In the genomic region with DNA sequence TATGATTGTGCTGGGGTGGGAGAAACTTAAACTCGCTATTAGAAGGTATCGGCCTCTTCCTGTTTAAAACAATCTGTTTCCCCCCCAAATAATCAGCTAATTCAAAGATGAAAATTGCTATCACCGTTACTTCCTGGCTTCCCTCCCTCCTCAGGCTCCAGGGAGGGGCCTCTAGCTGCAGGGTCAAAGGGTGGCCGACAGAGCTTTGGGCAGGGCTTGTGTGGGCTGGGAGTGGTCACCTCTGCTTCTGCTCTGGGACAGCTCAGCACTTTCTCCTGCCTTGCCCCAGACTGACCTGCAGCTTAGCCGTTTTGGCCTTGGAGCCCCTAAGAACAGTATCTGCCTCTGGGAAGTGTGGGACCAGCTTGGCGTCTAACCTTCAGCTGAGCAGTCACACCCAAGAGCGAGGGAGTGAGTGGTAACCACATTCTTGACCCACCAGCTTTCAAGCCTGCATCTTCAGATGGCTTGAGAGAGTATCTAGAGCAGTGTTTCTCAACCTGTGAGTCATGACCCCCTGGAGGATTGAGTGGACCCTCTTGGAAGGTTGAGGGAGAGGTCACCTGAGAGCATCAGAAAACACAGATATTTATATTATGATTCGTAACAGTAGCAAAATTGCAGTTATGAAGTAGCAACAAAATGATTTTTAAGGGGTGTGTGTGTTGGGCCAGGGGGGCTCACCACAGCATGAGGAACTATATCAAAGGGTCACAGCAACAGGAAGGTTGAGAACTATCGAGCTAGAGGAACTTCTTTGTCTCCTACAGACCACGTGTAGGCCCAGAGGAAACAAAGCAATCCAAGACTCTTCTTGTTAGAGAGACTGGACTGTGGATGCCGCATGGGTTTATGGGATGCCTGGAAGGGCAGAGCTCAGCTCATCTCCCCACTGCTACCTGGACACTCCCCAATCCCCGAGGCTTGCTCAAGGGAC, we compare ENCODE assay signal across 9 mouse cellular contexts. TPM values are rescaled to one million over a fixed set of nuclear protein-coding genes. Genes with fewer than 3 reads are reported as not detected.
DNase-seq lines count a peak whose midpoint lies in the region; ATAC-seq lines count a peak whose summit lies in the region.
"Had no signal": no experiment of that assay in that cellular context is flagged by ENCODE, and none has a peak within 500 bp of the region (broad histone marks: within the 10 kb centered on the region; RNA-seq: fewer than 3 reads in every experiment).

No protein-coding gene starts in this region.

- no peak for ATAC-seq in embryonic facial prominence, embryonic 15.5 days (ENCODE audit: insufficient number of reproducible peaks, low FRiP score, low TSS enrichment, low read depth)
- peak; percentile 61 for ATAC-seq in megakaryocyte progenitor cell, adult 5-6 weeks (replicated peaks; ENCODE audit: poor library complexity)

- 0 out of 2 replicates have a peak overlapping the region, but pooled peaks have one; percentile 39 for H3K27ac ChIP-seq in embryonic facial prominence, embryonic 15.5 days (replicated peaks)
- H3K27ac ChIP-seq: neural tube, embryonic 12.5 days had no signal

- no peaks in the 10 kb centered on the region for H3K27me3 ChIP-seq in embryonic facial prominence, embryonic 15.5 days
- H3K27me3 ChIP-seq: neural tube, embryonic 12.5 days had no signal

- WGBS in embryonic facial prominence, embryonic 15.5 days = 52% methylated on average over 12 of the region's 12 CpGs

- peak; percentile 11 for DNase-seq in gastrocnemius, adult 18-20 months (ENCODE audit: low spot score)
- no peak for DNase-seq in gastrocnemius, postnatal 36 days
- DNase-seq in kidney, postnatal 14 days = peak; percentile 69
- no peak for DNase-seq in layer of hippocampus, adult 8-10 months (ENCODE audit: low spot score in 2 of 2)
- no peak for DNase-seq in cerebellum, postnatal 14 days
- DNase-seq in layer of hippocampus, postnatal 36 days = no peak

- no peaks in the 10 kb centered on the region for H3K36me3 ChIP-seq in embryonic facial prominence, embryonic 15.5 days
- H3K36me3 ChIP-seq: neural tube, embryonic 12.5 days had no signal

- intact Hi-C loops in gastrocnemius, postnatal 36 days (cut with DNase I) = no loop called here

- no peaks in the 10 kb centered on the region for H3K9me3 ChIP-seq in embryonic facial prominence, embryonic 15.5 days (replicated peaks)
- H3K9me3 ChIP-seq: neural tube, embryonic 12.5 days had no signal

- no peak overlapping the region for H3K4me3 ChIP-seq in embryonic facial prominence, embryonic 15.5 days (replicated peaks)
- H3K4me3 ChIP-seq: neural tube, embryonic 12.5 days had no signal

- peaks cover 7% of the 10 kb centered on the region; the same call in 1 of the 2 replicates for H3K4me1 ChIP-seq in embryonic facial prominence, embryonic 15.5 days
- H3K4me1 ChIP-seq: neural tube, embryonic 12.5 days had no signal

- no peak overlapping the region for H3K9ac ChIP-seq in embryonic facial prominence, embryonic 15.5 days
- H3K9ac ChIP-seq: neural tube, embryonic 12.5 days had no signal

- no peak overlapping the region for H3K4me2 ChIP-seq in embryonic facial prominence, embryonic 15.5 days (replicated peaks)
- H3K4me2 ChIP-seq: neural tube, embryonic 12.5 days had no signal

RNA-seq across cellular contexts. Expression of gene Elk3, which starts 15.1 kb away (rescaled TPM):
- 10 to 100 TPM in 1 of 2 experiments, 1 to 10 TPM in 1; 7.2 to 11.4 TPM for total RNA-seq in gastrocnemius, adult 18-20 months (2021)
- 10 to 100 TPM; 11.6 to 14.2 TPM for total RNA-seq in gastrocnemius, postnatal 36 days (2021)
- polyA plus RNA-seq in embryonic facial prominence, embryonic 15.5 days (2015; fragmentation: Nextera tagmentation; extraction: Ambion mirVana) = 31.5 and 31.9 TPM in 2 replicates
- total RNA-seq in megakaryocyte progenitor cell, adult 5-6 weeks (2015) = 27.0 and 28.4 TPM in 2 replicates
- 15.9 and 17.6 TPM in 2 replicates for total RNA-seq in megakaryocyte progenitor cell, adult 5-6 weeks (2017)
- total RNA-seq in layer of hippocampus, adult 8-10 months (2022) = 10 to 100 TPM in 2 of 4 experiments, 1 to 10 TPM in 2; 7.5 to 18.4 (median 12.0) TPM
- total RNA-seq in layer of hippocampus, postnatal 36 days (2021) = 1 to 10 TPM; 7.4 to 8.9 TPM

Comparison
In these comparisons a context has a peak if more than half of its experiments do, and no peak if none do; other contexts are left out.
1. DNase-seq: peak in gastrocnemius, adult 18-20 months (single experiment) and kidney, postnatal 14 days (single experiment); none in gastrocnemius, postnatal 36 days (0 of 2), layer of hippocampus, adult 8-10 months (0 of 2), cerebellum, postnatal 14 days (0 of 2) and layer of hippocampus, postnatal 36 days (0 of 2).